12 mouse cellular contexts compared by ENCODE assay signal in the genomic region with DNA sequence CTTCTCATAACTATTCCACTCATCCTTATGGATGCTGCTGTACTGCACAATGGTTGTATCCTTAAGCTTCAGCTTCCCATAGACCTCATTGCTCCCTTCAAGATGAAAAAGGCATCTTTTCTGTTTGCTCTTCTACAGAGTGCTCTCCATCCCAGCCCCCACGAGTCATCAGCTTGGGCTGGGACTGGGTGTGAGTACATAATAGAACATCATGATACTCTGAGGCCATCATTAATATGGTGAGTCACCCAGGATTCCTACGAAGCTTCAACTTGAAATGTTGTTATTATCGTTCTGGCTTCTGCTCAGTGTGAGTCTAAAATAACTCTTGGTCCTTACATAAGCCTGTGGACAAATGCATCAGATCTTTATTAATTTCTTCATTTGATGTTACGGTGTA.
DNase-seq lines count a peak whose midpoint lies in the region; ATAC-seq lines count a peak whose summit lies in the region.
"Had no signal": no experiment of that assay in that cellular context is flagged by ENCODE, and none has a peak within 500 bp of the region (broad histone marks: within the 10 kb centered on the region; RNA-seq: fewer than 3 reads in every experiment).

No protein-coding gene starts in this region.

- ATAC-seq in inflammation-experienced regulatory T-cells, adult 6 months = no peak
- ATAC-seq: forebrain, embryonic 14.5 days; intestine, postnatal 0 days had no signal

- DNase-seq in adrenal gland, adult (ENCODE audit: inconsistent age in 2 of 2, low spot score in 1 of 2) = peak; percentile 24 to 65
- DNase-seq in adrenal gland, postnatal 10 days = no peak
- peak; percentile 15 for DNase-seq in layer of hippocampus, adult 11-12 months (ENCODE audit: low spot score)
- DNase-seq in layer of hippocampus, postnatal 10 days (ENCODE audit: low spot score in 2 of 2) = no peak
- peak; percentile 1 for DNase-seq in NIH3T3 (ENCODE audit: low read depth)
- DNase-seq in ovary, postnatal 10 days (ENCODE audit: low spot score) = no peak
- DNase-seq: adrenal gland, postnatal 14 days; cerebellum, postnatal 10 days; heart, adult 2 months had no signal

Comparison
In these comparisons a context has a peak if more than half of its experiments do, and no peak if none do; other contexts are left out.
1. DNase-seq: peak in adrenal gland, adult (2 of 2), layer of hippocampus, adult 11-12 months (single experiment) and NIH3T3 (single experiment); none in adrenal gland, postnatal 10 days (single experiment), layer of hippocampus, postnatal 10 days (0 of 2) and ovary, postnatal 10 days (single experiment).